Mouse (Mus musculus) ES-E14 (cell line): ENCODE measurements at regions not wholly inside any gene's neighbourhood (a gene's known extent, or its start where the extent isn't known, plus 50 kb on each side); places are given as distances from the start of the nearest gene placed in this dataset.

Source experiments
- CHD2 ChIP-seq: IDR thresholded peaks from 2 replicates; pipeline ENCODE4 v1.6.1; 2014; ENCODE audit warnings: mild to moderate bottlenecking, low read depth, low read length, inconsistent platforms
- ZC3H11A ChIP-seq: IDR thresholded peaks from 2 replicates; pipeline ENCODE4 v1.6.1; 2012; ENCODE audit warnings: low read depth, mild to moderate bottlenecking, inconsistent platforms, low read length, borderline replicate concordance
- ZNF384 ChIP-seq: IDR thresholded peaks from 2 replicates; pipeline ENCODE4 v1.6.1; 2012; ENCODE audit warnings: low read depth, low read length, inconsistent platforms

GRCm38 (mm10) chr8:6227901-6228300 is 1122.8 kb upstream of the Slc10a2 start:
- TF ChIP-seq ZC3H11A (no peak), CHD2 (no peak), ZNF384 (no peak)
